Mouse (Mus musculus): Measurements from ENCODE around the gene Hebp1. TPM values are rescaled to one million over a fixed set of nuclear protein-coding genes. Genes with fewer than 3 reads are reported as not detected.

Gene Hebp1
- total and polyA plus RNA-seq, 2 experiments = 317 to 334 TPM

GRCm38 (mm10) chr6:135235742-135236141 lies 37.9 kb upstream of the Hebp1 start:
- H3K36me3 ChIP-seq (ENCODE audit: control insufficient read depth, insufficient read depth, low read length) = peaks cover 20% of the 10 kb centered on the region
- WGBS = 89% methylated on average over 3 of the region's 3 CpGs
- H3K9ac ChIP-seq (ENCODE audit: low read depth, low read length) = no peak overlapping the region
- no peak for TF ChIP-seq POLR2A (IDR thresholded peaks at IDR 0.05; ENCODE audit: extremely low read depth, insufficient read depth, low read length)
- no peak for TF ChIP-seq CTCF (IDR thresholded peaks at IDR 0.05; ENCODE audit: low read depth, low read length)
- H3K27ac ChIP-seq (replicated peaks; ENCODE audit: insufficient read depth, low read depth, low read length) = no peak overlapping the region
- no peaks in the 10 kb centered on the region for H3K27me3 ChIP-seq (ENCODE audit: control insufficient read depth, insufficient read depth, low read length)
- H3K4me3 ChIP-seq (ENCODE audit: insufficient read depth, low read depth, low read length) = no peak overlapping the region
- no peaks in the 10 kb centered on the region for H3K79me2 ChIP-seq (ENCODE audit: control insufficient read depth, insufficient read depth, low read length)
- no peak for DNase-seq (ENCODE audit: extremely low read depth, low read depth, low spot score)
- no peaks in the 10 kb centered on the region for H3K4me1 ChIP-seq (ENCODE audit: control insufficient read depth, insufficient read depth, low read length)

GRCm38 (mm10) chr6:135232443-135233182 lies 34.8 kb upstream of the Hebp1 start:
- DNase-seq (ENCODE audit: extremely low read depth, low read depth, low spot score) = no peak
- Histone ChIP-seq H3K9ac (ENCODE audit: low read depth, low read length) (no peak overlapping the region), H3K27ac (replicated peaks; ENCODE audit: insufficient read depth, low read depth, low read length) (no peak overlapping the region), H3K4me1 (ENCODE audit: control insufficient read depth, insufficient read depth, low read length) (no peaks in the 10 kb centered on the region), H3K27me3 (ENCODE audit: control insufficient read depth, insufficient read depth, low read length) (no peaks in the 10 kb centered on the region), H3K79me2 (ENCODE audit: control insufficient read depth, insufficient read depth, low read length) (no peaks in the 10 kb centered on the region), H3K4me3 (ENCODE audit: insufficient read depth, low read depth, low read length) (no peak overlapping the region), H3K36me3 (ENCODE audit: control insufficient read depth, insufficient read depth, low read length) (peaks cover 21% of the 10 kb centered on the region)
- TF ChIP-seq POLR2A (IDR thresholded peaks at IDR 0.05; ENCODE audit: extremely low read depth, insufficient read depth, low read length) (no peak), CTCF (IDR thresholded peaks at IDR 0.05; ENCODE audit: low read depth, low read length) (no peak)
- WGBS = 89% methylated on average over 12 of the region's 12 CpGs

DNA sequence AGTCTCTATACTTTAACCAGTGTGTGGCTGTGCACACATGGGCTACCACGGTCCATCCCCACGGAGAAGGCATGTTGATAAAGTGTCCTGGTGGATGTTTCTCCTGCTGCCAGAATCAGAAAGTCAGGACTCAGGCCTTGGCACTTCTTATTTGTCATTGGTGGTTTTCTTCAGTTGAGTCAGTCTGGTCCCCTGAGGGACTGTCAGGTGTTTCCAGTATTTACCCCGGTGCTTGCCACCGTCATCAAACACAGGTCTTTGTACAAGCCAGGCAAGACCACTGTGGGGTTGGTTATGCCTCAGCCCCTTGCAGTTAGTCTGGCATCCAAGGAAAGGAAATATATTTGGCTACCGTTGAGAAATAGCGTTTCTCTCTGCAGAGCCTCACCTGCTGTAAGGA lies 32.8 kb upstream of the Hebp1 start:
- no peak overlapping the region for H3K9ac ChIP-seq (ENCODE audit: low read depth, low read length)
- DNase-seq (ENCODE audit: extremely low read depth, low read depth, low spot score) = no peak
- H3K27ac ChIP-seq (replicated peaks; ENCODE audit: insufficient read depth, low read depth, low read length) = no peak overlapping the region
- H3K4me3 ChIP-seq (ENCODE audit: insufficient read depth, low read depth, low read length) = no peak overlapping the region
- 91% methylated on average over 6 of the region's 6 CpGs for WGBS
- H3K4me1 ChIP-seq (ENCODE audit: control insufficient read depth, insufficient read depth, low read length) = no peaks in the 10 kb centered on the region
- TF ChIP-seq CTCF (IDR thresholded peaks at IDR 0.05; ENCODE audit: low read depth, low read length) (no peak), POLR2A (IDR thresholded peaks at IDR 0.05; ENCODE audit: extremely low read depth, insufficient read depth, low read length) (no peak)
- peaks cover 31% of the 10 kb centered on the region for H3K36me3 ChIP-seq (ENCODE audit: control insufficient read depth, insufficient read depth, low read length)
- H3K79me2 ChIP-seq (ENCODE audit: control insufficient read depth, insufficient read depth, low read length) = no peaks in the 10 kb centered on the region
- H3K27me3 ChIP-seq (ENCODE audit: control insufficient read depth, insufficient read depth, low read length) = no peaks in the 10 kb centered on the region

DNA sequence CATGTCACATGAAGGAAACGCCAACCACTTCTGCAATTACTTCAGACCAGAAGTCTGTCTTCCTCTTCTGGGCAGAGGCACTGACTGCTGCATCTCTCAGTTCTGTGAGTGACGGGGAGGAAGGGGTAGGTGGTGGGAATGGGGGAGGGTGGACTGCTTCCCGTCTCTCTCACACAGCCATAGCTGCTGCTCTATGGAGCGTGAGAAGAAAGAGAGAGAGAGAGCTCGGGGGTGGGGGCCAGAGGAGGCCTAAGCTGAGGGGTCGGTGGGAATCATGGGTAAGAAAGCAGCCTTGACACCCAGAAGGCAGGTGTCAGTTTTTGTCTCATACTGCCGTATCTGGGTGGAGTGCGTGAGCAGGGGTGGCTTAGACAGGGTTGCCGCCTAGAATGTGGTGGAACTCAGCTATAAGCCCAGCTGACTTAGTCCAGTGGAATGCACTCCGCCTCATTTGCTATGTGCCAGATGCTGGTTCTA lies 30.7 kb upstream of the Hebp1 start:
- peak; percentile 30 for DNase-seq (ENCODE audit: extremely low read depth, low read depth, low spot score)
- H3K4me1 ChIP-seq (ENCODE audit: control insufficient read depth, insufficient read depth, low read length) = no peaks in the 10 kb centered on the region
- H3K79me2 ChIP-seq (ENCODE audit: control insufficient read depth, insufficient read depth, low read length) = no peaks in the 10 kb centered on the region
- no peak overlapping the region for H3K4me3 ChIP-seq (ENCODE audit: insufficient read depth, low read depth, low read length)
- no peak overlapping the region for H3K9ac ChIP-seq (ENCODE audit: low read depth, low read length)
- 92% methylated on average over 10 of the region's 10 CpGs for WGBS
- no peak for TF ChIP-seq CTCF (IDR thresholded peaks at IDR 0.05; ENCODE audit: low read depth, low read length)
- no peak for TF ChIP-seq POLR2A (IDR thresholded peaks at IDR 0.05; ENCODE audit: extremely low read depth, insufficient read depth, low read length)
- H3K27me3 ChIP-seq (ENCODE audit: control insufficient read depth, insufficient read depth, low read length) = no peaks in the 10 kb centered on the region
- H3K27ac ChIP-seq (replicated peaks; ENCODE audit: insufficient read depth, low read depth, low read length) = no peak overlapping the region
- peaks cover 24% of the 10 kb centered on the region for H3K36me3 ChIP-seq (ENCODE audit: control insufficient read depth, insufficient read depth, low read length)

- Histone ChIP-seq H3K36me3 (ENCODE audit: control insufficient read depth, insufficient read depth, low read length) (peaks cover 17% of the 10 kb centered on the region; the same call in 1 of the 2 replicates), H3K4me3 (ENCODE audit: insufficient read depth, low read depth, low read length) (no peak overlapping the region), H3K79me2 (ENCODE audit: control insufficient read depth, insufficient read depth, low read length) (no peaks in the 10 kb centered on the region), H3K4me1 (ENCODE audit: control insufficient read depth, insufficient read depth, low read length) (no peaks in the 10 kb centered on the region), H3K9ac (ENCODE audit: low read depth, low read length) (no peak overlapping the region), H3K27me3 (ENCODE audit: control insufficient read depth, insufficient read depth, low read length) (no peaks in the 10 kb centered on the region), H3K27ac (replicated peaks; ENCODE audit: insufficient read depth, low read depth, low read length) (no peak overlapping the region)
- TF ChIP-seq CTCF (IDR thresholded peaks at IDR 0.05; ENCODE audit: low read depth, low read length) (no peak), POLR2A (IDR thresholded peaks at IDR 0.05; ENCODE audit: extremely low read depth, insufficient read depth, low read length) (no peak)
- DNase-seq (ENCODE audit: extremely low read depth, low read depth, low spot score) = no peak
- 82% methylated on average over 6 of the region's 6 CpGs for WGBS
These were observed 26.1 kb upstream of the Hebp1 start for GRCm38 (mm10) chr6:135223786-135224416.

DNA sequence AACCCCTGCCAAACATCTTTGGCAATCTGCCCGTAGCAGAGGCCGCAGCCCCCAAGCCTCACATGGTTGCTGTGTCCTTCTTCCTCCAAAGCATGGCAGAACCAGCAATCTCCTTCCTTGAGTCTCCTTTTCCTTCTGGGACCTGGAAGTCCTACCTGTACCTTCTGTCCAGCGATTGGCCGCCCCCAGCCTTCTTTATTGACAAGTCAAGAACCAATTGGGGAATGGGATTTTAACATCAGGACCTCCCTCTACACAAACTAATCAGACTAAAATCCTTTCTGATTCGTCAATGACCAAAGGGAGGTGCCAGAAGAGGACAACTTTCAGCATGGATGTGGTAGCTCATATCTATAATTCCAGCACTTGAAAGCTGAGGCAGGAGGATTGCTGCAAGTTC lies 22.1 kb upstream of the Hebp1 start:
- no peak overlapping the region for H3K27ac ChIP-seq (replicated peaks; ENCODE audit: insufficient read depth, low read depth, low read length)
- H3K36me3 ChIP-seq (ENCODE audit: control insufficient read depth, insufficient read depth, low read length) = peaks cover 12% of the 10 kb centered on the region
- no peak overlapping the region for H3K9ac ChIP-seq (ENCODE audit: low read depth, low read length)
- H3K4me3 ChIP-seq (ENCODE audit: insufficient read depth, low read depth, low read length) = no peak overlapping the region
- 85% methylated on average over 5 of the region's 5 CpGs for WGBS
- H3K27me3 ChIP-seq (ENCODE audit: control insufficient read depth, insufficient read depth, low read length) = no peaks in the 10 kb centered on the region
- H3K79me2 ChIP-seq (ENCODE audit: control insufficient read depth, insufficient read depth, low read length) = no peaks in the 10 kb centered on the region
- no peak for DNase-seq (ENCODE audit: extremely low read depth, low read depth, low spot score)
- TF ChIP-seq POLR2A (IDR thresholded peaks at IDR 0.05; ENCODE audit: extremely low read depth, insufficient read depth, low read length) (no peak), CTCF (IDR thresholded peaks at IDR 0.05; ENCODE audit: low read depth, low read length) (no peak)
- H3K4me1 ChIP-seq (ENCODE audit: control insufficient read depth, insufficient read depth, low read length) = no peaks in the 10 kb centered on the region
